Mouse (Mus musculus) heart, postnatal 0 days (tissue): ENCODE measurements around the gene Apol10a.
"Not testable (repeated sequence)": the region's sequence is repeated elsewhere in the genome, so short reads cannot be mapped to it uniquely, and the experiment has no call there.

ENCODE experiments used
- CTCF ChIP-seq: IDR thresholded peaks from 2 replicates; pipeline ENCODE4 v1.5.1; 2016; ENCODE audit warnings: antibody characterized with exemption, control low read depth, low read depth
- EP300 ChIP-seq: IDR thresholded peaks from 2 replicates; pipeline ENCODE4 v1.6.1; 2016; ENCODE audit warnings: antibody characterized with exemption, low read depth

- not testable (repeated sequence) for TF ChIP-seq EP300
- peak; percentile 33 for TF ChIP-seq CTCF
Observed at GRCm38 (mm10) chr15:77449927-77450326, 26.9 kb upstream of the Apol10a start.
